Mouse (Mus musculus): Measurements from ENCODE around the gene Taldo1. TPM values are rescaled to one million over a fixed set of nuclear protein-coding genes. Genes with fewer than 3 reads are reported as not detected.

The Taldo1 gene
- 145 and 204 TPM in 2 replicates for polyA plus RNA-seq (2012; rRNA removed)

DNA sequence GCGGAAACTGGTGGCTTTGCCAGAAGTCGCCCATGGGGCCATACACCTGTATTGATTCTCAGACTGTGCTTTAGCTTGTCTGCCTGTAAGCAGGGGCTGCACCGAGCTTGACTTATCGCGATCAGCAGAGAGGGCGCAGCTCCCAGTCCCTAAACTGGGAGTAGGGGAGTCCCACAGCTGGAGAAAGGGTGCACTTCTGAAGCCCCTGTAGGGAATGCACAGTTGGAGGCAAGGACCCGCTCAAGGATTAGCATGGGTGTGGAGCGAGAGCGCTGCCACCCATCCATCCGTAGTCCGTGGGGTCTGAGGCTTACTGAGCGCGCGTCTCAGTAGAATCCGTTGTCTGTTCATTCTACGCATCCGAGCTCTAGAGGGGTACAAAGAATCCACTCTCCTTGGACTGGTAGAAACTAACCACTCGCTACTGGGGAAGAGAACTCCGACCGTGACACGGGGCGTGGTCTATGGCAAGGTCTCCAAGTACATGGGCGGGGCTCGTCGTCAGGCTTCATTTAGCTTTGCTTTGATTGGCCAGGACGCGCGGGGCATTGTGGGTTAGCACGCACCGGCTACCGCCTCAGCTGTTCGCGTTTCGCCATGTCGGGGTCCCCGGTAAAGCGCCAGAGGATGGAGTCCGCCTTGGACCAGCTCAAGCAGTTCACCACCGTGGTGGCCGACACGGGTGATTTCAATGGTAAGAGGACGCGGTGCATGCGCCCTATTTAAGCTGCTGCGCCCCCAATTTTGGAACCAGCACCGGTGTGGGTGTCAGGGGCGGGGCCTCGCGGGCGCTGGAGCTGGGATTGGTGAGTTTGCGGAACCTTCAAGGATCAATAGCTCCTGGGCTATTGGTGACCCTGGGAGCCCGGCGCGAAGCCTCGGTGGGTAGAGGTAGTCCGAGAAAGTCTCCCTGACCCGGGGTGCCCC lies at the start of gene Taldo1:
Gene Taldo1, plus strand, starts transcription at position 575 of the 927 bp plus-strand sequence.
- TF ChIP-seq POLR2A (IDR thresholded peaks at IDR 0.05; ENCODE audit: borderline replicate concordance, extremely low read depth, low read depth, low read length): peak; percentile 74; the same call in 1 of the 2 replicates
- no peak for TF ChIP-seq CTCF (IDR thresholded peaks at IDR 0.05; ENCODE audit: insufficient read depth, low read length)
- Histone ChIP-seq H3K4me3 (replicated peaks; ENCODE audit: extremely low read depth, low read depth, low read length) (peak within 1 kb of the TSS; percentile 91), H3K4me1 (ENCODE audit: control insufficient read depth, insufficient read depth, low read length) (peaks cover 7% of the 10 kb centered on the region; the same call in 1 of the 2 replicates)
- WGBS: under 1% methylated on average over 57 of the region's 57 CpGs
- peak; percentile 97 for DNase-seq

DNA sequence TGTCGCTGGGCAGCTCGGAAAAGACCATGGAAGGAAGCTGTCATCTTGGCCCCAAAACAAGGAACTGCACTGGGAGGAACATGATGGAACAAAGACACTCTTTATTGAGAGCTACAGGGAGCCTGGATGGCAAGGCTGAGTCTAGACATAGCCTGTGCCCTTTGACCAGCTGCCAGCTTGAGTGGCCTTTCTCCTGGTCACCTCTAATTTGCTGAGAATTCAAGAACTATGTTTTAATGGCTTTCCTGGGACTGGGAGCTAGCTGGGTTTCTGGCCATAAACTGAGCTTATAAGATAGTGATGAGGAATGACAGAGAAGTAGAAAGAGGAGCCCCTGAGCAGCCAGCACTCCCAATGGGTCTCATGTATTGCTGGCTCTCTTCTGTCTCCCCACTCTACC lies 48.8 kb upstream of the Taldo1 start:
- H3K4me3 ChIP-seq (replicated peaks; ENCODE audit: extremely low read depth, low read depth, low read length): no peak overlapping the region
- TF ChIP-seq POLR2A (IDR thresholded peaks at IDR 0.05; ENCODE audit: borderline replicate concordance, extremely low read depth, low read depth, low read length) (no peak), CTCF (IDR thresholded peaks at IDR 0.05; ENCODE audit: insufficient read depth, low read length) (no peak)
- no peak for DNase-seq

DNA sequence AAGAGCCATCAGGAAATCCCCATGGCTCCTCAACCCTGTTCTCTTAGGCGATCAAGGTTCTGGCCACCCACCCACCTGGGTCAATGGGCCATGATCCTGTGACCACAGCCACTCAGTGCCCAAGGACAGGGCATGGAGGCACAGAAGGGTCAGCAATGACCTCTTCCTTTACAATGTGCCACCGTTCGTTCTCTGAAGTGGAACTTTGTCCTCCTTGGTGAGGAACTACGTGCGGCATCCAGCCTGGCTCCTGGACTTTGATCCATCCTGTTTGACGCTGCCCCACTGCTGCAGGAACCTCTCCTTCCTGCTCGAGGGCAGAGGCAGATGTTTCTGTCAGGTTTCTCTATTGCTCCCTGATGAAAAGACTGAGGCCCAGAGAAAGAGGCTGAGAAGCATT lies 48.3 kb upstream of the Taldo1 start:
- no peak overlapping the region for H3K4me3 ChIP-seq (replicated peaks; ENCODE audit: extremely low read depth, low read depth, low read length)
- no peak for TF ChIP-seq CTCF (IDR thresholded peaks at IDR 0.05; ENCODE audit: insufficient read depth, low read length)
- TF ChIP-seq POLR2A (IDR thresholded peaks at IDR 0.05; ENCODE audit: borderline replicate concordance, extremely low read depth, low read depth, low read length): no peak
- WGBS: 69% methylated on average over 7 of the region's 7 CpGs
- no peaks in the 10 kb centered on the region for H3K4me1 ChIP-seq (ENCODE audit: control insufficient read depth, insufficient read depth, low read length)
- no peak for DNase-seq

More for the DNA sequence above, 48.8 kb upstream of the Taldo1 start:
- 80% methylated on average over 2 of the region's 2 CpGs for WGBS
- H3K4me1 ChIP-seq (ENCODE audit: control insufficient read depth, insufficient read depth, low read length): peaks cover 2% of the 10 kb centered on the region; the same call in 1 of the 2 replicates

DNA sequence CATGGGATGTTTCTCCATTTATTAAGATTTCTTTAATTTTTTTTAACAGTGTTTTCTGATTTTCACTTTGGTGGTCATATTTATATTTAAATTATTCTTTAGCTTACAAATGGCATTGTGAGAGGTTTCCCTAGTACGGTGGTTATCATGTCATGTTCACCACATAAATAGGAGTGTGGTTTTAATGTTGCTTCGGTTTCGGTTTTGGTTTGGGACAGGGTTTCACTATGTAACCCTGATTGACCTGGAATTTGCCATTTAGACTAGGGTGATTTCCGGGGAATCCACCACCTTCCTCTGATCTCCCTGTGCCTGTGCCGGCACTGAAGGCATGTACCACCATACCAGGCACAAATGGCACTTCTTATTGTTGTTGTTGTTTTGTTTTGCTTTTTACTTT lies 47.2 kb upstream of the Taldo1 start:
- 79% methylated on average over 5 of the region's 5 CpGs for WGBS
- H3K4me3 ChIP-seq (replicated peaks; ENCODE audit: extremely low read depth, low read depth, low read length): no peak overlapping the region
- DNase-seq: no peak
- no peaks in the 10 kb centered on the region for H3K4me1 ChIP-seq (ENCODE audit: control insufficient read depth, insufficient read depth, low read length)
- no peak for TF ChIP-seq CTCF (IDR thresholded peaks at IDR 0.05; ENCODE audit: insufficient read depth, low read length)
- TF ChIP-seq POLR2A (IDR thresholded peaks at IDR 0.05; ENCODE audit: borderline replicate concordance, extremely low read depth, low read depth, low read length): no peak

DNA sequence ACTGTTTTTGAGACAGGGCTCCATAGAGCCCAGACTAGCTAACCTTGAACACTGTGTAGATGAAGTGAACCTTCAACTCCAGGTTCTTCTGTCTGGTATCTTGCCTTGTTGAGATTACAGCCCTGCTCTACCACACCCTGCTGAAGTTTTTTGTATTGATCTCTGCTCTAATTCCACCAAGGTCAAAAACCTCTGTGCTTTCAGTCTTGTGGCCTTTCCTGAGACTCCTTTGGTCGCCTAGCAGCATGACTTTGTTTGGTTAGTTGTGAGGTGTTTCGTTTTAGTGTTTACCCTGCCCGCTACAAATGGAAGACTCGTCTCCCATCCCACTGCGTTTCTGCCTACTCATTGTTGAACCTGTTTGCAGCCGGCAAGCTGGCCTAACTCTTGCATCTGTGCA lies 40.9 kb upstream of the Taldo1 start:
- no peak for DNase-seq
- WGBS: 64% methylated on average over 6 of the region's 6 CpGs
- no peaks in the 10 kb centered on the region for H3K4me1 ChIP-seq (ENCODE audit: control insufficient read depth, insufficient read depth, low read length)
- TF ChIP-seq POLR2A (IDR thresholded peaks at IDR 0.05; ENCODE audit: borderline replicate concordance, extremely low read depth, low read depth, low read length) (no peak), CTCF (IDR thresholded peaks at IDR 0.05; ENCODE audit: insufficient read depth, low read length) (no peak)
- no peak overlapping the region for H3K4me3 ChIP-seq (replicated peaks; ENCODE audit: extremely low read depth, low read depth, low read length)

DNA sequence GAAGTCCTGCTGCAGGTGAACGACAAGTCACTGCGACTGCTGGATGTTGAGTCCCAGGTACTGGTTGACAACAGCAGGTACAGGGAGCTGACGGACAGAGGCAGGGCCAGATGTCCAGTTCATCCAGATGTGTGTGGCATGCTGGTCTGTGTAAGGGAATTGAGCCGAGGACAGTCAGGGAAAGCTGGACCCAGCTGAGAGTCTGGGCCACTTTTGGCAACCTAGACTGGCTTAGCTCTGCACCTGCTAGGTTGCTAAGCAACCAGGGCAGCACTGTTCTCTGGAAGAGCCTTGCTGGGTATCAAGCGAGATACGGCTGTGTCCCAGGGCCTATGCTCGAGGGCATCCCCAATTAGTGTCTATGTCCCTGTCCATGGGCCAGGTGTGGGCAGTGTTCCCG lies 36.9 kb upstream of the Taldo1 start:
- no peak for DNase-seq
- TF ChIP-seq POLR2A (IDR thresholded peaks at IDR 0.05; ENCODE audit: borderline replicate concordance, extremely low read depth, low read depth, low read length) (no peak), CTCF (IDR thresholded peaks at IDR 0.05; ENCODE audit: insufficient read depth, low read length) (no peak)
- Histone ChIP-seq H3K4me1 (ENCODE audit: control insufficient read depth, insufficient read depth, low read length) (no peaks in the 10 kb centered on the region), H3K4me3 (replicated peaks; ENCODE audit: extremely low read depth, low read depth, low read length) (no peak overlapping the region)
- 81% methylated on average over 8 of the region's 8 CpGs for WGBS

DNA sequence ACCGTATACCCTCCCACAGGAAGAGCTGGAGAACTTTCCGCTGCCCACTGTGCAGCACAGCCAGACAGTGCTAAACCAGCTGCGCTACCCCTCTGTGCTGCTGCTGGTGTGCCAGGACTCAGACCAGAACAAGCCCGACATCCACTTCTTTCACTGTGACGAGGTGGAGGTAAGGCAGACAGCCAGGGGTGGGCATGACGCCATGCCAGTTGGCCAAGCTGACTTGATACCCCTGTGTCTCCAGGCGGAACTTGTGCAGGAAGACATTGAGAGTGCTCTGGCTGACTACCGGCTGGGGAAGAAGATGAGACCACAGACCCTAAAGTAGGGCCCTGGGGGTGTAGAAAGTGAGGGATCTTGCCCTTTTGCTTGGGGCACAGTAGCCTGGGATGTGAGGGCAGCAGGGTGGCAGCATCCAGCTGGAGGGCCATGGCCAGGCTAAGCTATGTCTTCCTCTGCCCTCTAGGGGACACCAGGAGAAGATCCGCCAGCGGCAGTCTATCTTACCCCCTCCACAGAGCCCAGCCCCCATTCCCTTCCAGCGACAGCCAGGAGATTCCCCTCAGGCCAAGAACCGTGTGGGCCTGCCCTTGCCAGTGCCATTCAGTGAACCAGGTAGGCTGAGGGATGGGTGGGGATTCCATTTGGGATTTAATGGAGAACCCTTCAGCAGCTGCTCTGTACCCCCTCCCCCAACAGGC lies 36.2 kb upstream of the Taldo1 start:
- no peak overlapping the region for H3K4me3 ChIP-seq (replicated peaks; ENCODE audit: extremely low read depth, low read depth, low read length)
- 62% methylated on average over 12 of the region's 12 CpGs for WGBS
- H3K4me1 ChIP-seq (ENCODE audit: control insufficient read depth, insufficient read depth, low read length): no peaks in the 10 kb centered on the region
- no peak for DNase-seq
- TF ChIP-seq CTCF (IDR thresholded peaks at IDR 0.05; ENCODE audit: insufficient read depth, low read length): 0 out of 2 replicates have a peak, but pooled peaks have one; percentile 9
- TF ChIP-seq POLR2A (IDR thresholded peaks at IDR 0.05; ENCODE audit: borderline replicate concordance, extremely low read depth, low read depth, low read length): no peak

DNA sequence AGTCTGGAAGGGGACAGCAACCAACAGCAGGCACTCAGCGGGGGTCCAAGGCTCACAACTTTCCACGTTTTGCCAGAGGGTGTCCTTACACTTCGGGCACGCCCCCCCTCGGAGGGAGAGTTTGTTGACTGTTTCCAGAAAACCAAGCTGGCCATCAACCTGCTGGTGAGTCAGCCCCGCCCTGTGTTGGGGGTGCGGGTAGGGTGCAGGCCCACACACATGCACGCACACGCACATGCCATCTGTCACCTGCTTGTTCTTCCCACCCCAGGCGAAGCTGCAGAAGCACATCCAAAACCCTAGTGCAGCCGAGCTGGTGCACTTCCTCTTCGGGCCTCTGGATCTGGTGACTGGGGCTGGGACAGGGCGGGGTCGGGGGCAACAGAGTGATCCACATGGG lies 35.0 kb upstream of the Taldo1 start:
- no peak overlapping the region for H3K4me3 ChIP-seq (replicated peaks; ENCODE audit: extremely low read depth, low read depth, low read length)
- 72% methylated on average over 14 of the region's 14 CpGs for WGBS
- DNase-seq: no peak
- no peaks in the 10 kb centered on the region for H3K4me1 ChIP-seq (ENCODE audit: control insufficient read depth, insufficient read depth, low read length)
- no peak for TF ChIP-seq POLR2A (IDR thresholded peaks at IDR 0.05; ENCODE audit: borderline replicate concordance, extremely low read depth, low read depth, low read length)
- TF ChIP-seq CTCF (IDR thresholded peaks at IDR 0.05; ENCODE audit: insufficient read depth, low read length): no peak

DNA sequence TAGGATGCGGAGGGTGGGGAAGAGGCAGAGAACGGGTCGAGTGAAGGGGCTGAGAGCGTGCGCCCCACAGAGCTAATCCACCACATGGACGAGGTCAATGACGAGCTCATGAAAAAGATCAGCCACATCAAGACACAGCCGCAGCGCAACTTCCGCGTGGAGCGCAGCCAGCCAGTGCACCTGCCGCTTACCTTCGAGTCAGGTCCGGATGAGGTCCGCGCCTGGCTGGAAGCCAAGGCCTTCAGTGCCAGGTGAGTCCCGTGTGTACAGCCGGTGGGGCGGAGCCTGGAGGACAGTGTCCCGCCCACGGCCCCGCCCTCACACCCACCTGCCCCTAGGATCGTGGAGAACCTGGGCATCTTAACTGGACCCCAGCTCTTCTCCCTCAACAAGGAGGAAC lies 30.5 kb upstream of the Taldo1 start:
- TF ChIP-seq CTCF (IDR thresholded peaks at IDR 0.05; ENCODE audit: insufficient read depth, low read length) (no peak), POLR2A (IDR thresholded peaks at IDR 0.05; ENCODE audit: borderline replicate concordance, extremely low read depth, low read depth, low read length) (no peak)
- Histone ChIP-seq H3K4me1 (ENCODE audit: control insufficient read depth, insufficient read depth, low read length) (no peaks in the 10 kb centered on the region), H3K4me3 (replicated peaks; ENCODE audit: extremely low read depth, low read depth, low read length) (no peak overlapping the region)
- WGBS: 15% methylated on average over 24 of the region's 24 CpGs
- DNase-seq: peak; percentile 52

Measured in lung, adult 2 months (tissue).